Mouse (Mus musculus) forebrain, embryonic 15.5 days (tissue): ENCODE measurements at regions not wholly inside any gene's neighbourhood (a gene's known extent, or its start where the extent isn't known, plus 50 kb on each side); places are given as distances from the start of the nearest gene placed in this dataset.

Source experiments
- ATAC-seq: fragments of 200-750 bp; cut with Nextera tagmentation; replicated peaks from 2 replicates; pipeline ENCODE4 v1.8.0; 2017; ENCODE audit warnings: mild to moderate bottlenecking, moderate TSS enrichment, moderate library complexity
- H3K27ac ChIP-seq: fragments of 300-500 bp; sonication (generic); replicated peaks from 2 replicates; pipeline ENCODE4 v1.5.1; 2015; ENCODE audit warnings: mild to moderate bottlenecking, inconsistent platforms
- H3K27me3 ChIP-seq: fragments of 300-500 bp; sonication (generic); 2 replicates; pipeline ENCODE4 v1.6.1; 2015; ENCODE audit warnings: inconsistent platforms
- H3K36me3 ChIP-seq: fragments of 300-500 bp; sonication (generic); 2 replicates; pipeline ENCODE4 v1.6.1; 2015; ENCODE audit warnings: mild to moderate bottlenecking, inconsistent platforms
- H3K4me1 ChIP-seq: fragments of 300-500 bp; sonication (generic); 2 replicates; pipeline ENCODE4 v1.6.1; 2015; ENCODE audit warnings: inconsistent platforms
- H3K4me2 ChIP-seq: fragments of 300-500 bp; sonication (generic); replicated peaks from 2 replicates; pipeline ENCODE4 v1.6.1; 2015; ENCODE audit warnings: mild to moderate bottlenecking, inconsistent platforms
- H3K4me3 ChIP-seq: fragments of 300-500 bp; sonication (generic); 2 replicates; pipeline ENCODE4 v1.5.1; 2015; ENCODE audit warnings: mild to moderate bottlenecking, inconsistent platforms
- H3K9ac ChIP-seq: fragments of 300-500 bp; sonication (generic); replicated peaks from 2 replicates; pipeline ENCODE4 v1.6.1; 2015; ENCODE audit warnings: mild to moderate bottlenecking, inconsistent platforms
- H3K9me3 ChIP-seq: fragments of 300-500 bp; sonication (generic); 2 replicates; pipeline ENCODE4 v1.6.1; 2016; ENCODE audit warnings: inconsistent platforms
- WGBS: fragments of 180-500 bp; shearing (Covaris S2); methylation state at CpG from one replicate; pipeline ENCODE4 v1.1.7; 2015; ENCODE audit warnings: mixed read lengths; 5-methylcytosine and 5-hydroxymethylcytosine counted together

DNA sequence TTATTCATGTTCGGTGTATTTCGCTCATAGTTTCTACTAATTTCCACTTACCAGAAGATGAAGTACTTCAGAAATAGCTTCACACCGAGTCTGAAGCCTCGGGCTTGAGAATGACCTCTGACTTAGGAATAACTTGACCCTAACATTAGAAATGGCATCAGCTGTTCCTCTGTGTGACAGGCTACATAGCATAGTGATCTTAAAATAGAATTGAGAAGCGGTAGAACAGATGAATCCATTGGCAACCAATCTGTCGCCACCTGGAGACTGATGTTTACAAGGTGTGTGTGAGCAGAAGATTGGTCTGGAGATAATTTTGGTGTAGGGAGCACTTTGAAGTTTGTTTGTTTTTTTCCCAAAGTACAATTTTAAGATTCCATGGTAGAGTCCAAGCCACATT is 60.9 kb upstream of the Ahi1 start:
- Histone ChIP-seq H3K27me3 (no peaks in the 10 kb centered on the region), H3K27ac (no peak overlapping the region), H3K36me3 (no peaks in the 10 kb centered on the region), H3K4me2 (no peak overlapping the region), H3K4me1 (no peaks in the 10 kb centered on the region), H3K9me3 (no peaks in the 10 kb centered on the region), H3K9ac (no peak overlapping the region), H3K4me3 (no peak overlapping the region)
- WGBS, result 85% methylated on average over 6 of the region's 6 CpGs
- no peak for ATAC-seq

DNA sequence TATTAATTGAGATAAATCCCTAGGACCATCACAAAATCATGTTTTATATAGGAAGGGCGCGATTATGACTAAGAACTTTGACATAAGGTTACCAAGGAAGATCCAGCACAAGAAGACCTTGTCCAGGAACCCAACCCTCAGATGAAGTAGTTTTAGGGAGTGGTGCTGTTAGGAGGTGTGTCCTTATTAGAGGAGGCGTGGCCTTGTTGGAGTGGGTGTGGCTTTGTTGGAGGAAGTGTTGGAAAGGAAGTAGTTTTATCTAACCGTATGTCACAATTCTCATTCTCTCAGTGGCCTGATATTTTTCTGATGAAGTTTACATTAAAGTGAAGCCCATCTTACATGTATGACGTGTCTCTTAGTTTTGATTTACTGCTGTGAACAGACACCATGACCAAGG is 68.7 kb upstream of the Ahi1 start:
- Histone ChIP-seq H3K4me2 (no peak overlapping the region), H3K9ac (no peak overlapping the region), H3K27me3 (no peaks in the 10 kb centered on the region), H3K4me3 (no peak overlapping the region), H3K9me3 (no peaks in the 10 kb centered on the region), H3K36me3 (no peaks in the 10 kb centered on the region), H3K4me1 (no peaks in the 10 kb centered on the region), H3K27ac (no peak overlapping the region)
- no peak for ATAC-seq
- WGBS, result 91% methylated on average over 5 of the region's 5 CpGs

DNA sequence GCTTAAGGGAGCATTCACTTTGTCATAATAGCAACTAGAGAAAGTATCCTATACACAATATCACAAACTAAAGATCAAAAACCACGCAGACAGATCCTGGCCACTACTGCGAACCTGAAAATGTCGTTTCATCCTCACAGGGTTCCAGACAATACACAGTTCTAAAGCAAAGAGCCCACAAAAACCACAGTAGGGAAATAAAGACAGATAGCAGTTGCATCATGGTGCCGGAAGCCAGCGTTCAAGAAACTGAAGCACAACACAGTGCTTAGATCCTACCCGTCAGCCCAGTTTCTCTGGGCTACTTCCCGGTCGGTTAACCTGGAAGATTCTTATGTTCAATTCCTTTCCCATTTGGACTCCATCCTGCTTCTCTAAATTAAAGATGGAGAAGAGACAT is 69.7 kb upstream of the Ahi1 start:
- WGBS, result 78% methylated on average over 8 of the region's 8 CpGs

DNA sequence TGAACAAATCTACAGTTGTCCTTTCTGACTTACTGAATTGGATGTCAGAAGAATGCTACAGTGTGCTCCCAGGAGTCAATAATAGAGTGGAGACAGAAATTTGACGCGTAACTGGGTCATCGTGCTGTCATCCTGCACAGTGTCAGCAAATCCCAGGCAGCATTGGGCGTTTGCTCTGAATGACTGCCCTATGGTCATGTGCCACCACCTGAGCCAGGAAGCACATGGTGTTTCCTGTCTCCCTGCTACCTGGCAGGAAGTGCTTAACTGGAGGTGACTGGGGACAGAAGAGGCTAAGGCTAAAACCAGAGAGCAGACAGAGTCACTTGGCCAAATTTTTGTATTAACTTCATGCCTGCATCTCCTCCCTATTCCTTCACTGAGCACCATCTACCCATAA is 72.1 kb upstream of the Ahi1 start:
- 88% methylated on average over 4 of the region's 4 CpGs for WGBS
- H3K9me3 ChIP-seq, result no peaks in the 10 kb centered on the region

More for the DNA sequence above, 69.7 kb upstream of the Ahi1 start:
- no peak overlapping the region for H3K4me3 ChIP-seq
- H3K36me3 ChIP-seq, result no peaks in the 10 kb centered on the region
- H3K9ac ChIP-seq, result no peak overlapping the region
- H3K27ac ChIP-seq, result no peak overlapping the region
- H3K4me2 ChIP-seq, result no peak overlapping the region
- no peak for ATAC-seq
- H3K9me3 ChIP-seq, result no peaks in the 10 kb centered on the region
- no peaks in the 10 kb centered on the region for H3K27me3 ChIP-seq
- no peaks in the 10 kb centered on the region for H3K4me1 ChIP-seq

DNA sequence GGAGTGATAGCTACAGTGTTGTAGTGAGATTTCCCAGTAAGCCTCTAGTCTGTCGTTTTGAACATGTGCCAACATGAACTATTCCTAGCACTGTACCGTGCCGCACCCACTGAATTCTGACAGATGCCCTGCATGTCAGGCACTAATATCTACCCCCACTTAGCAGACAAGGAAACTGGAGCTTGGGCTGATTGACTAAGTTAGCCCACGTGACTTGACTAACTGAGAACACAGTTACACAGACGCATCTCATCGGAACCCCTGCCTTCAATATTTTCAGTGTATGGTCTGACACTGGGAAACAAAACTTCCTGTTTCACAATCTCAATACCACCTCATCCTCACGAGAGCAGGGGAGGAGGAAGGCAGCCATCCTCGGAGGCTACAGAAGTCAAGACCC is 72.9 kb upstream of the Ahi1 start:
- Histone ChIP-seq H3K27ac (no peak overlapping the region), H3K9me3 (no peaks in the 10 kb centered on the region), H3K36me3 (no peaks in the 10 kb centered on the region), H3K4me3 (no peak overlapping the region), H3K9ac (no peak overlapping the region), H3K4me1 (0 out of 2 replicates have a peak, but pooled peaks cover 3% of the 10 kb centered on the region), H3K4me2 (no peak overlapping the region), H3K27me3 (no peaks in the 10 kb centered on the region)
- no peak for ATAC-seq
- WGBS, result 84% methylated on average over 8 of the region's 8 CpGs

More for the DNA sequence above, 72.1 kb upstream of the Ahi1 start:
- ATAC-seq, result no peak
- Histone ChIP-seq H3K36me3 (no peaks in the 10 kb centered on the region), H3K27me3 (no peaks in the 10 kb centered on the region), H3K4me3 (no peak overlapping the region), H3K9ac (no peak overlapping the region), H3K4me1 (0 out of 2 replicates have a peak, but pooled peaks cover 3% of the 10 kb centered on the region), H3K27ac (no peak overlapping the region), H3K4me2 (no peak overlapping the region)

DNA sequence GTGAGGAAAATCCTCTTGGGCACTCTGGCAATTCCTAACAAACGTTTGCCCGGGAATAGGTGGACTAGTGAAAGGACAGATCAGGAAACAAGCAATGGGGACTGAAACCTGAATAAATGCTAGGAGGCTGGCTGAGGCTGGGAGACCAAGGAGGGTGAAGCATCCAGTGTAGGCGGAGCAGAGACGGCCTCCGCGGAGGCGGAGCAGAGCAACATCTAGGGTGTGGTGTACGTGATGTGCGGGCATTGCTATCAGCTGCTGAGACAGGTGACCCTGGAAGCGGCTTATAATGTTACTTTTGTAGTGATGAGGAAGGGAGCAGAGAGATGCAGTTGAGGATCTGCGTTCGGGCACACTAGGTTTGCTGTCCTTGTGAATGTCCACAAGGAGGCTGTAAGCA is 85.3 kb upstream of the Ahi1 start:
- H3K4me1 ChIP-seq, result no peaks in the 10 kb centered on the region
- no peaks in the 10 kb centered on the region for H3K9me3 ChIP-seq
- no peak for ATAC-seq
- H3K27me3 ChIP-seq, result no peaks in the 10 kb centered on the region
- no peak overlapping the region for H3K27ac ChIP-seq
- no peak overlapping the region for H3K9ac ChIP-seq
- H3K4me3 ChIP-seq, result no peak overlapping the region
- H3K36me3 ChIP-seq, result no peaks in the 10 kb centered on the region
- WGBS, result 87% methylated on average over 12 of the region's 12 CpGs
- H3K4me2 ChIP-seq, result no peak overlapping the region

DNA sequence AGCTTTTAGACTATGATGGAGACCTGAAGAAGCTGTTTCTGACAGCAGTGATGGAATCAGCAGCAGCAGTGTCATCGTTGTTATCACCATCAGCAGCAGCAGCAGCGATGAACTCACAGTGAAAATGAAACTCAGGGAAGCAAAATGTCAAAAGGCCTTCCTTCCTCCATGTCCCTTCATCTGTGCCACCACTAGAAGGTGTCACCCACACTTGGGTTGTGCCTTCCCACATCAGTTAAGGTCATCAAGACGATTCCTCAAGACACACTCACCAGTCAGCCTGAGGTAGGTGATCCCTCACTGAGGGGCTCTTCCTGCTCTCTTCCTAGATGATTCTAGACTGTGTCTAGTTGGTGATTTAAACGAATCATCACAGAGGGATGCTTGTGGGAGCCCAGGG is 87.3 kb upstream of the Ahi1 start:
- Histone ChIP-seq H3K4me2 (no peak overlapping the region), H3K36me3 (no peaks in the 10 kb centered on the region), H3K27me3 (no peaks in the 10 kb centered on the region), H3K9ac (no peak overlapping the region), H3K4me3 (no peak overlapping the region), H3K4me1 (no peaks in the 10 kb centered on the region), H3K9me3 (peaks cover 4% of the 10 kb centered on the region; the same call in 1 of the 2 replicates), H3K27ac (no peak overlapping the region)
- no peak for ATAC-seq
- 89% methylated on average over 4 of the region's 4 CpGs for WGBS

DNA sequence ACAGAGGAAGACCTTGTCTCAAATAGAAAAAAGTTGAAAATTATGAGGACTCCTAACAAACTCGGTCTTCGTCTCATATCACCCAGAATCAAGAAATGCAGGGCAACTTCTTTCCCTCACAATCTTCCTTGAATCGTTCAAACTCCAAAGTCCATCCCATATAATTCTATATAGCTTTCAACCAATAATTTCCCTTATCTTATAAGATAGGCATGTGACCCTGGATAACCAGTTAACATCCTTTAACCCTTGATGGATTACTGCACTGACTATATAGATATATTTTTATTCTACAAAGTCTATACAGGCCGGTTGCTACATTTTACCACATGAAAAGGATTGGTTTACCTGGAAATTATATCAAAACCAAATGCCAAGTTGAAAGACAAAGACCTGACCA is 94.9 kb upstream of the Ahi1 start:
- no peak overlapping the region for H3K4me3 ChIP-seq

DNA sequence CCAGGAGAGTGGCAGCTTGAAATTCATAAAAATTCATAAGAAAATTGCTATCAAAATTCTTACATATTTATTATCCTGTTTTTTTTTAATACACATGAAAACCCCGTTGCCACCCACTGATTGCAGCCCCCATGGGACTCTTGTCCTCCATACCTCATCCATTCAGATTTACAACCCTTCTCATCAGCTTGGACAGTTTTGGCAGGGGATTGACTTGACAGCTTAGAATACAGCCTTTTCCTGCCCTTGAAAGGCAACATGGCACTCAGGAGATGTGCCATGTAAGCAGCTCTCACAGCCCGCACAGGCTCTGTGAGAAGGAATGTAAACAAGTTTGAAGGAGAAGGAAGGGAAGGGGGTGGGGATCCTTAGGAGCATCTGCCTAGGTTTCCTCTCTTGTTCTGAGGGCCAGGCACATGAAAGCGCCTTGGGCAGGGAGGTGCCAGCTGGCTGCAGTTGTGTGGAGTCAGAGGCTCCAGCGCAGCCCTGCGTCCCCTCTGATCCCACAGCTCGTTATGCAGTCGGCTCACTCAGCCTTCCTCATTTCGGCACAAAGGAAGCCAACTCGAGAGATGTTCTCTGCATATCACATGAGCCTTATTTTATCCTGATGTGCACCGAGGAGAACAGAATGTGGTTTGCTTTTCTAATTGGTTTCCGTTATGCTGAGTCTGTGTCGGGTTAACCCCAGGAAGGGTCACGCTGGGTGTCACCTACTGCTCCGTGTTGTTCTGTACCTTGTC is 97.6 kb upstream of the Ahi1 start:
- Histone ChIP-seq H3K9ac (peak overlapping the region; percentile 30), H3K4me2 (peak overlapping the region; percentile 39), H3K27me3 (no peaks in the 10 kb centered on the region), H3K27ac (peak overlapping the region; percentile 66), H3K4me1 (peaks cover 11% of the 10 kb centered on the region), H3K9me3 (no peaks in the 10 kb centered on the region), H3K36me3 (no peaks in the 10 kb centered on the region), H3K4me3 (0 out of 2 replicates have a peak overlapping the region, but pooled peaks have one; percentile 21)
- peak; percentile 85 for ATAC-seq
- WGBS, result 28% methylated on average over 14 of the region's 14 CpGs

More for the DNA sequence above, 94.9 kb upstream of the Ahi1 start:
- no peak overlapping the region for H3K9ac ChIP-seq
- H3K36me3 ChIP-seq, result no peaks in the 10 kb centered on the region
- 95% methylated on average over 4 of the region's 4 CpGs for WGBS
- H3K27me3 ChIP-seq, result no peaks in the 10 kb centered on the region
- no peak for ATAC-seq
- H3K4me1 ChIP-seq, result peaks cover 11% of the 10 kb centered on the region
- H3K9me3 ChIP-seq, result peaks cover 4% of the 10 kb centered on the region; the same call in 1 of the 2 replicates
- H3K4me2 ChIP-seq, result no peak overlapping the region
- no peak overlapping the region for H3K27ac ChIP-seq

DNA sequence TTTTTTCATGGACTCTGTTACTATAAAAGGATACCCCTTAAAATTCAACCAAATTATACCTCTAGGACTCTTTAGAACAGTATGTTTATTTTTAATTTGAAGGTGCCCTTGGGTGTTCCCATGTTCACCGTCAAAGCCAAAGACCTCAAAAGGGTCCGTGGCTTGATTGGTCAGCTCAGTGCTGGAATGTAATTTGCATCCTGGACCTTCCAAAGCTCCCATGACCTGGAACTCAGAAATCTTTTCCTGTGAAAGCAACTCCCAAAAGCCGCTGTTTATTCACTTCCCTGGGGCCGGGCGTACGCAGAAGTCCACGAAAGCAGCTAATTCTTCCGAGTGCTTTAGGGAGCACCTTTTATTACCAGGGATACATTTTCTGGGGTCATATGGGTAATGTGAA is 105.1 kb upstream of the Ahi1 start:
- ATAC-seq, result no peak
- Histone ChIP-seq H3K4me1 (peaks cover 11% of the 10 kb centered on the region), H3K27ac (no peak overlapping the region), H3K4me3 (no peak overlapping the region), H3K9ac (no peak overlapping the region), H3K9me3 (no peaks in the 10 kb centered on the region), H3K4me2 (no peak overlapping the region), H3K27me3 (no peaks in the 10 kb centered on the region), H3K36me3 (no peaks in the 10 kb centered on the region)
- WGBS, result 81% methylated on average over 8 of the region's 8 CpGs

DNA sequence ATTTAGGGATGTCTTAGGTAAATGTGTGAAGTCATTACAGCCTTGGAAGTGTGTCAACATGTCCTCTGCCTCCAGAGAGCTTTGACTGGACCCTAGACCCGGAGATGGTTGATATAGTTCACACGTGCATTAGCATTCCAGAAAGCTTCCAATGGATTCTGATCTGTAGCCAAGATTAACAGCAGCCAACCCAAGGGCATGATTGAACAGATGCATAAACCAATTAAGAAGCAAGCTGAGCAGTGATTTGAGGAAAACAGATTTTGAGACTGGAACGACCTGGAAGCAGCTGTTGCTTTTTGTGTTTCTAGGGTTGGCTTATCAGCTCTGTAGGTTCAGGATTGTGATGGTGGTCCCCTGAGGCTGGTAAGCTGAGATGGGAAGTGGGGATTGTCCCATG is 109.1 kb upstream of the Ahi1 start:
- Histone ChIP-seq H3K9me3 (no peaks in the 10 kb centered on the region), H3K4me1 (peaks cover 14% of the 10 kb centered on the region), H3K4me2 (no peak overlapping the region), H3K4me3 (no peak overlapping the region), H3K27ac (no peak overlapping the region), H3K9ac (no peak overlapping the region), H3K27me3 (no peaks in the 10 kb centered on the region), H3K36me3 (no peaks in the 10 kb centered on the region)
- WGBS, result 26% methylated on average over 3 of the region's 3 CpGs
- peak; percentile 71 for ATAC-seq

DNA sequence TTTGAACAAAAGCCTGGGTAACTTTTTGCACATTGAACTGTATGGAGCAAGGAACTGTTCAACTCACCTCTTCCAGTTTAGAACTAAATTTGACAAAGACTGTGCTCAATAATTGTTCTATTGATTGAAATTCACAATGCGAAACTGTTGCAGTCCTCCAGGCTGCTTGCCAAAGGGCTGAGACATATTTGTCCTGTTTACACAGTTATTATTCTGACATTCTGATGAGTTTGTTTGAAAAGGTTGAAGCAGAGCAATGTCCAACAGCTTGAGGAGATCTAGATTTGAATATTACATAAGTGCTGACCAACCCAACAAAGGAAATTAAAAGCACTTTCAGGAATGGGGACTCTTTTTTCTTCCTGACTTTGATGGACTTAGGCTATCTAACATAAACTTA is 110.2 kb upstream of the Ahi1 start:
- Histone ChIP-seq H3K4me2 (no peak overlapping the region), H3K4me3 (no peak overlapping the region), H3K4me1 (peaks cover 14% of the 10 kb centered on the region), H3K36me3 (no peaks in the 10 kb centered on the region), H3K9ac (no peak overlapping the region), H3K9me3 (no peaks in the 10 kb centered on the region), H3K27ac (no peak overlapping the region), H3K27me3 (no peaks in the 10 kb centered on the region)
- WGBS, result 67% methylated on average over 1 of the region's 1 CpGs
- no peak for ATAC-seq
